Mouse (Mus musculus) midbrain, embryonic 12.5 days (tissue): ENCODE data around the gene Eif4a2. TPM values are rescaled to one million over a fixed set of nuclear protein-coding genes. Genes with fewer than 3 reads are reported as not detected.
A peak's percentile ranks its signal among the peaks of the same experiment; 100 is the strongest.

Source experiments
- ATAC-seq: fragments of 200-750 bp; cut with Nextera tagmentation; 2 replicates; pipeline ENCODE4 v1.8.0; 2017; ENCODE audit warnings: low read depth, moderate TSS enrichment, moderate library complexity; ENCODE audit not compliant: low FRiP score
- H3K27ac ChIP-seq: fragments of 300-500 bp; sonication (generic); replicated peaks from 2 replicates; pipeline ENCODE4 v1.5.1; 2016; ENCODE audit warnings: mild to moderate bottlenecking
- H3K27me3 ChIP-seq: fragments of 300-500 bp; sonication (generic); 2 replicates; pipeline ENCODE4 v1.6.1; 2016; ENCODE audit warnings: mild to moderate bottlenecking
- H3K36me3 ChIP-seq: fragments of 300-500 bp; sonication (generic); 2 replicates; pipeline ENCODE4 v1.6.1; 2016
- H3K4me1 ChIP-seq: fragments of 300-500 bp; sonication (generic); 2 replicates; pipeline ENCODE4 v1.6.1; 2016
- H3K4me2 ChIP-seq: fragments of 300-500 bp; sonication (generic); replicated peaks from 2 replicates; pipeline ENCODE4 v1.6.1; 2016; ENCODE audit warnings: mild to moderate bottlenecking, moderate library complexity
- H3K4me3 ChIP-seq: fragments of 300-500 bp; sonication (generic); 2 replicates; pipeline ENCODE4 v1.5.1; 2016; ENCODE audit warnings: mild to moderate bottlenecking
- H3K9ac ChIP-seq: fragments of 300-500 bp; sonication (generic); replicated peaks from 2 replicates; pipeline ENCODE4 v1.6.1; 2016; ENCODE audit warnings: mild to moderate bottlenecking, moderate library complexity
- H3K9me3 ChIP-seq: fragments of 300-500 bp; sonication (generic); 2 replicates; pipeline ENCODE4 v1.6.1; 2016; ENCODE audit warnings: mild to moderate bottlenecking
- WGBS: fragments of 180-500 bp; shearing (Covaris S2); methylation state at CpG from one replicate; pipeline ENCODE4 v1.1.7; 2016; 5-methylcytosine and 5-hydroxymethylcytosine counted together
- polyA plus RNA-seq: library from polyadenylated mRNA; unstranded; fragments of >200 nt; fragmentation: Nextera tagmentation; extraction: Ambion mirVana; gene quantifications from 2 replicates; pipeline ENCODE4 v1.2.1, GENCODE M21; 2016

Eif4a2 gene
- polyA plus RNA-seq, 1 experiment from 2014 or later, result 213 TPM

- peak within 1 kb of the TSS; percentile 97 for H3K27ac ChIP-seq
- H3K36me3 ChIP-seq, result peaks cover 11% of the 10 kb centered on the region
- ATAC-seq, result peak; percentile 95
- no peaks in the 10 kb centered on the region for H3K27me3 ChIP-seq
- WGBS, result under 1% methylated on average over 51 of the region's 51 CpGs
- peak within 1 kb of the TSS; percentile 82 for H3K4me2 ChIP-seq
- H3K4me3 ChIP-seq, result peak within 1 kb of the TSS; percentile 72
- no peaks in the 10 kb centered on the region for H3K9me3 ChIP-seq
- H3K9ac ChIP-seq, result peak within 1 kb of the TSS; percentile 86
- H3K4me1 ChIP-seq, result peaks cover 12% of the 10 kb centered on the region
These were observed 20.6 kb downstream of the Eif4a2 start, which contains the start of gene Rfc4 for GRCm38 (mm10) chr16:23127673-23128375. TSS of gene Rfc4 (minus strand) at chr16:23127737.

GRCm38 (mm10) chr16:23130303-23130702, 23.1 kb downstream of the Eif4a2 start:
- 91% methylated on average over 3 of the region's 3 CpGs for WGBS
- H3K4me2 ChIP-seq, result no peak overlapping the region
- peaks cover 12% of the 10 kb centered on the region for H3K4me1 ChIP-seq
- H3K4me3 ChIP-seq, result no peak overlapping the region
- H3K9ac ChIP-seq, result no peak overlapping the region
- no peak overlapping the region for H3K27ac ChIP-seq
- H3K9me3 ChIP-seq, result no peaks in the 10 kb centered on the region
- ATAC-seq, result no peak
- no peaks in the 10 kb centered on the region for H3K27me3 ChIP-seq
- no peaks in the 10 kb centered on the region for H3K36me3 ChIP-seq

GRCm38 (mm10) chr16:23132336-23132735, 25.1 kb downstream of the Eif4a2 start:
- 82% methylated on average over 1 of the region's 1 CpGs for WGBS
- no peak for ATAC-seq
- no peaks in the 10 kb centered on the region for H3K9me3 ChIP-seq

GRCm38 (mm10) chr16:23135421-23136149, 28.3 kb downstream of the Eif4a2 start:
- Histone ChIP-seq H3K4me3 (no peak overlapping the region), H3K27ac (no peak overlapping the region), H3K9ac (no peak overlapping the region), H3K27me3 (no peaks in the 10 kb centered on the region), H3K4me2 (no peak overlapping the region), H3K9me3 (no peaks in the 10 kb centered on the region), H3K36me3 (no peaks in the 10 kb centered on the region), H3K4me1 (no peaks in the 10 kb centered on the region)
- ATAC-seq, result no peak
- WGBS, result 26% methylated on average over 11 of the region's 11 CpGs

More at GRCm38 (mm10) chr16:23132336-23132735, 25.1 kb downstream of the Eif4a2 start:
- Histone ChIP-seq H3K27me3 (no peaks in the 10 kb centered on the region), H3K36me3 (no peaks in the 10 kb centered on the region), H3K27ac (no peak overlapping the region), H3K4me2 (no peak overlapping the region), H3K4me1 (peaks cover 6% of the 10 kb centered on the region), H3K9ac (no peak overlapping the region), H3K4me3 (no peak overlapping the region)

- Histone ChIP-seq H3K36me3 (no peaks in the 10 kb centered on the region), H3K27me3 (no peaks in the 10 kb centered on the region), H3K27ac (no peak overlapping the region), H3K4me2 (no peak overlapping the region), H3K4me1 (no peaks in the 10 kb centered on the region), H3K9me3 (no peaks in the 10 kb centered on the region), H3K4me3 (no peak overlapping the region), H3K9ac (no peak overlapping the region)
- ATAC-seq, result no peak
- 71% methylated on average over 4 of the region's 4 CpGs for WGBS
These were observed 29.2 kb downstream of the Eif4a2 start for GRCm38 (mm10) chr16:23136406-23136970.

- no peak overlapping the region for H3K9ac ChIP-seq
- H3K27ac ChIP-seq, result no peak overlapping the region
- H3K36me3 ChIP-seq, result no peaks in the 10 kb centered on the region
- no peaks in the 10 kb centered on the region for H3K9me3 ChIP-seq
- 96% methylated on average over 3 of the region's 3 CpGs for WGBS
- no peak overlapping the region for H3K4me2 ChIP-seq
- ATAC-seq, result no peak
- no peaks in the 10 kb centered on the region for H3K27me3 ChIP-seq
- H3K4me1 ChIP-seq, result no peaks in the 10 kb centered on the region
- no peak overlapping the region for H3K4me3 ChIP-seq
These were observed 33.7 kb downstream of the Eif4a2 start for GRCm38 (mm10) chr16:23140911-23141310.

- WGBS, result 89% methylated on average over 7 of the region's 7 CpGs
- no peak overlapping the region for H3K4me3 ChIP-seq
- no peaks in the 10 kb centered on the region for H3K4me1 ChIP-seq
- H3K4me2 ChIP-seq, result no peak overlapping the region
- no peak for ATAC-seq
- H3K9ac ChIP-seq, result no peak overlapping the region
- H3K36me3 ChIP-seq, result no peaks in the 10 kb centered on the region
- H3K27me3 ChIP-seq, result no peaks in the 10 kb centered on the region
- H3K9me3 ChIP-seq, result no peaks in the 10 kb centered on the region
- H3K27ac ChIP-seq, result no peak overlapping the region
These were observed 37.1 kb downstream of the Eif4a2 start for GRCm38 (mm10) chr16:23144326-23144725.

- 87% methylated on average over 5 of the region's 5 CpGs for WGBS
- no peak for ATAC-seq
- H3K4me3 ChIP-seq, result no peak overlapping the region
- H3K27me3 ChIP-seq, result no peaks in the 10 kb centered on the region
- H3K9me3 ChIP-seq, result no peaks in the 10 kb centered on the region
- no peak overlapping the region for H3K4me2 ChIP-seq
- no peaks in the 10 kb centered on the region for H3K4me1 ChIP-seq
- no peaks in the 10 kb centered on the region for H3K36me3 ChIP-seq
- H3K27ac ChIP-seq, result no peak overlapping the region
- no peak overlapping the region for H3K9ac ChIP-seq
These were observed 38.0 kb downstream of the Eif4a2 start for GRCm38 (mm10) chr16:23145211-23145610.

- WGBS, result 90% methylated on average over 3 of the region's 3 CpGs
- no peak within 1 kb of the TSS for H3K9ac ChIP-seq
- no peak for ATAC-seq
These were observed 39.0 kb downstream of the Eif4a2 start, which contains the start of gene Adipoq for GRCm38 (mm10) chr16:23146280-23146679. TSS of gene Adipoq (plus strand) at chr16:23146536.

GRCm38 (mm10) chr16:23148936-23149335, 41.7 kb downstream of the Eif4a2 start:
- Histone ChIP-seq H3K27me3 (no peaks in the 10 kb centered on the region), H3K4me2 (no peak overlapping the region), H3K27ac (no peak overlapping the region), H3K9ac (no peak overlapping the region), H3K9me3 (no peaks in the 10 kb centered on the region), H3K4me3 (no peak overlapping the region), H3K36me3 (no peaks in the 10 kb centered on the region), H3K4me1 (no peaks in the 10 kb centered on the region)
- ATAC-seq, result no peak
- 81% methylated on average over 2 of the region's 2 CpGs for WGBS

More at GRCm38 (mm10) chr16:23146280-23146679, 39.0 kb downstream of the Eif4a2 start, which contains the start of gene Adipoq:
- no peaks in the 10 kb centered on the region for H3K4me1 ChIP-seq
- no peak within 1 kb of the TSS for H3K4me3 ChIP-seq
- no peaks in the 10 kb centered on the region for H3K27me3 ChIP-seq
- no peaks in the 10 kb centered on the region for H3K36me3 ChIP-seq
- H3K4me2 ChIP-seq, result no peak within 1 kb of the TSS
- no peaks in the 10 kb centered on the region for H3K9me3 ChIP-seq
- no peak within 1 kb of the TSS for H3K27ac ChIP-seq

- H3K27ac ChIP-seq, result no peak overlapping the region
- H3K36me3 ChIP-seq, result no peaks in the 10 kb centered on the region
- 83% methylated on average over 8 of the region's 8 CpGs for WGBS
- no peaks in the 10 kb centered on the region for H3K4me1 ChIP-seq
- no peaks in the 10 kb centered on the region for H3K27me3 ChIP-seq
- ATAC-seq, result no peak
- no peak overlapping the region for H3K4me3 ChIP-seq
- no peak overlapping the region for H3K4me2 ChIP-seq
- no peaks in the 10 kb centered on the region for H3K9me3 ChIP-seq
- no peak overlapping the region for H3K9ac ChIP-seq
These were observed 42.2 kb downstream of the Eif4a2 start for GRCm38 (mm10) chr16:23149396-23149795.

- 33% methylated on average over 2 of the region's 2 CpGs for WGBS
- ATAC-seq, result no peak
- H3K4me1 ChIP-seq, result no peaks in the 10 kb centered on the region
- no peak overlapping the region for H3K4me2 ChIP-seq
- no peaks in the 10 kb centered on the region for H3K27me3 ChIP-seq
- H3K36me3 ChIP-seq, result no peaks in the 10 kb centered on the region
- H3K9me3 ChIP-seq, result no peaks in the 10 kb centered on the region
- H3K4me3 ChIP-seq, result no peak overlapping the region
- no peak overlapping the region for H3K9ac ChIP-seq
- H3K27ac ChIP-seq, result no peak overlapping the region
These were observed 44.2 kb downstream of the Eif4a2 start for GRCm38 (mm10) chr16:23151423-23151822.
